Mouse (Mus musculus): ENCODE data around the gene AI182371. TPM values are rescaled to one million over a fixed set of nuclear protein-coding genes. Genes with fewer than 3 reads are reported as not detected.

AI182371 gene
- total RNA-seq, 2 experiments from 2014 or later, result 0.21 TPM; not detected in 1

DNA sequence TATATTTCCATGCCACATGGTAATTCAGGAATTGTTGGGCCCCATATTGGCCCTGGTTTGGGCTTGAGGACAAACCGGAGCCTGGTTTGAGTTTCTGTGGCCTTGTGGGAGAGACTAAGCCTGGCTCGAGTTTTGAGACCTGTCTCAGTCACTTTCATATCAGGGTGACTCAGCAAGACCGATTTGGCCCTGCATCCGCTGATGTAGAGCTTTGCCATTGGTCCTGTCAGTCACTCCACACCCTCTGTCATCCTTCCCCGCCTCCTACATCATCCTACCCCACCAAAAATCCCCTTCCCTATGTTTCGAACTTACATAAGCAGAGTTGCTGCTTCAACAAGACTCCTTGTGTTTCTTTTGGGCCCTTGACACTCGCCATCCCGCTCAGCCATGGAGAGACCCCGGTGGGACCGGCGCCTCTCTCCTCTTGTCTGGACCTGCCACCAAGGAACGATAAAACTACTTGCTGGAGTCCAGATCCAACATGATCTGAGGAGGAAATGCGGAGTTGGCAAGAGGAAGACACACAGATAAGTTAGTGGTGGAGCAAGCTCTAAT lies 34.7 kb downstream of the AI182371 start:
- intact Hi-C loops (cut with DNase I), result no loop called here
- no peak overlapping the region for H3K27ac ChIP-seq
- TF ChIP-seq CTCF (IDR thresholded peaks at IDR 0.05), result no peak
- DNase-seq (ENCODE audit: extremely low spot score in 1 of 2, low spot score in 2 of 2), result no peak
- H3K4me3 ChIP-seq, result no peak overlapping the region

DNA sequence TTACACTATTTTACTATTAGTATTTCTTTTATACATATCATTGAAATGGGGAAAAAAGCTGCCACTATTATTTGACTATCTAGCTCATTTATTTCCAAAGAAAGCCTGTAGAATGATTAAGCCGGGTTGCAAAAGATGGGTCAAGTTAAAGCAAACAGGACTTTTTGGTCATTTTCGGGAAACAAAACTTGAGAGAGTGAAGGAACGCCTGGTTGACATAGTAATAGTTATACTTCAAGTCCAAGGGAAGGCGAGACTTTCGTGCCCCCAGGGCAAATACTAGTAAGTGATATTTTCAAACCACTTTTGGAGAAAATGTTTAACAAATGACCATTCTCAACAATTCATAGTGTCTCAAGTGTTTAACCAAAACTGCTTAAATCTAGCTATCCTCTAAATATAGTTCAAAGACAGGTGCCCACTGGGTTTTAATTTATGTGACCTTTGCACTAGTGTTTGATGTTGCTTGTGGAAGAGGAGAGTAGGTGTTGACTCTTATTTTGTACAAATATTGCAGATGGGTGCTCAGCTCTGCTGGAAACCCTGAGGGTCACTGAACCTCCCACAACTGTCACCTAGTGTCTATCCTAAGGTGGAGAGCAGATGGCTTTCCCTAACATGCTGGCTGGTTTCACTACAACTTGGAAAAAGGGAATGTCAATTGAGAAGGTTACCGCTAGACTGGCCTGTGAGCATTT lies 37.9 kb downstream of the AI182371 start:
- intact Hi-C loops (cut with DNase I), result no loop called here
- Histone ChIP-seq H3K27ac (no peak overlapping the region), H3K4me3 (no peak overlapping the region)
- no peak for TF ChIP-seq CTCF (IDR thresholded peaks at IDR 0.05)
- no peak for DNase-seq (ENCODE audit: extremely low spot score in 1 of 2, low spot score in 2 of 2)

DNA sequence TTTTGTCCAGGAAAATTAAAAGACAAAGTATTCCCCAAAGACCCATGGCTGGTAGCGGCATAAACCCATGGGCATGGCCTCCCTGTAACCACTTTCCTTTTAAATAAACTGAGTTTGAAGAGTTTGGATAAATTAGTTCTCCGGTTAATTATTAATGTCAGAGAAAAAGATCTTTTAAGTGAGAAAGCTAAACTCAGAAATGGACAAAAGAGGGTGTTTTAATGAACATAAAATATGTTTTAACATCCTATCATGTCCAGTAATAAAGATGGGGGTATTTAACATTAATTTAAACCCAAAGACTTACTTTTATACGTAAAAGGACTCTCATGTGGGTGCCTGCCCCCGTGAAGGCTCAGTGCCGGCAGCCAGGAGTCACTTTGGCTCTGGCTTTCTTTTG lies 40.0 kb downstream of the AI182371 start, which contains the start of gene Hc:
TSS of gene Hc (minus strand) at position 101 of the 400 bp plus-strand sequence.
- H3K4me3 ChIP-seq, result no peak within 1 kb of the TSS
- H3K27ac ChIP-seq, result no peak within 1 kb of the TSS
- no peak for TF ChIP-seq CTCF (IDR thresholded peaks at IDR 0.05)
- no peak for DNase-seq (ENCODE audit: extremely low spot score in 1 of 2, low spot score in 2 of 2)
- intact Hi-C loops (cut with DNase I), result no loop called here

- Histone ChIP-seq H3K27ac (no peak overlapping the region), H3K4me3 (no peak overlapping the region)
- intact Hi-C loops (cut with DNase I), result no loop called here
- no peak for DNase-seq (ENCODE audit: extremely low spot score in 1 of 2, low spot score in 2 of 2)
- TF ChIP-seq CTCF (IDR thresholded peaks at IDR 0.05), result no peak
Measured at GRCm38 (mm10) chr2:35060897-35061296, 40.4 kb downstream of the AI182371 start.

- intact Hi-C loops (cut with DNase I), result no loop called here
- Histone ChIP-seq H3K4me3 (no peak overlapping the region), H3K27ac (no peak overlapping the region)
- TF ChIP-seq CTCF (IDR thresholded peaks at IDR 0.05), result no peak
- DNase-seq (ENCODE audit: extremely low spot score in 1 of 2, low spot score in 2 of 2), result no peak
Measured at GRCm38 (mm10) chr2:35060256-35060655, 41.1 kb downstream of the AI182371 start.

GRCm38 (mm10) chr2:35058325-35058724 lies 43.0 kb downstream of the AI182371 start:
- TF ChIP-seq CTCF (IDR thresholded peaks at IDR 0.05), result no peak
- DNase-seq (ENCODE audit: extremely low spot score in 1 of 2, low spot score in 2 of 2), result no peak
- intact Hi-C loops (cut with DNase I), result no loop called here

DNA sequence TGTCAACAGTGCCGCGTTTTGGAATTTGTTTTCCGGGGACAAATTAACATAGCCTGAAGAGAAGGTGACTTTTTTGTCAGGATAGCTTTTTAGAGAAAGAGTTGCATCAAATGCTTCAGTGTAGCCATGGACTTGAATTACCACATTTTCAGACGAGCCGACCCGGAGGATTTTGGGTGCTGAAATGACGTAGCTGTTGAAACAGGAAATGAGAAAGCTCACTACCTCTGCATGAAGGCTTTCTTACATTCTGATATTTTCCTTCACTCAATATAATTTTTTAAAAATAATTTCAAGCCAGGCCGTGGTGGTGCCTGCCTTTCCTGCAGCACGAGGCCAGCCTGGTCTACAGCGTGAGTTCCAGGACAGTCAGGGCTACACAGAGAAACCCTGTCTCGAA lies 44.1 kb downstream of the AI182371 start:
- TF ChIP-seq CTCF (IDR thresholded peaks at IDR 0.05), result no peak
- Histone ChIP-seq H3K4me3 (no peak overlapping the region), H3K27ac (no peak overlapping the region)
- intact Hi-C loops (cut with DNase I), result no loop called here
- no peak for DNase-seq (ENCODE audit: extremely low spot score in 1 of 2, low spot score in 2 of 2)

More at GRCm38 (mm10) chr2:35058325-35058724, 43.0 kb downstream of the AI182371 start:
- Histone ChIP-seq H3K4me3 (no peak overlapping the region), H3K27ac (no peak overlapping the region)

DNA sequence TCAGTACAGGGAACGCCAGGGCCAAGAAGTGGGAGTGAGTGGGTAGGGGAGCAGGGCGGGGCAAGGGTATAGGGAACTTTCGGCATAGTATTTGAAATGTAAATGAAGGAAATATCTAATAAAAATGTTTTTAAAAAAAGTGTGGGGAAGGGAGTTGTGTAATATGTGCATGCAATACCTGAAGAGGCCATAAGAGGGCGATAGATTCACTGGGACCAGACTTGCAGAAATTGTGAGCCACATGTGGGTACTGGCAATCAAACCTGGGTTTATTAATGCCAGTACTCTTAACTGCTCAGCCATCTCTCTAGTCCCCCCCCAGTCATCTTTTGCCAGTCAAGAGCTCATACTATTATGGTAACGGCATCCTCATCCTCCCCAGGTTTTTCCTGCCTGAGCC lies 52.5 kb downstream of the AI182371 start:
- TF ChIP-seq CTCF (IDR thresholded peaks at IDR 0.05), result peak; percentile 59
- DNase-seq (ENCODE audit: extremely low spot score in 1 of 2, low spot score in 2 of 2), result no peak
- no peak overlapping the region for H3K4me3 ChIP-seq
- H3K27ac ChIP-seq, result no peak overlapping the region
- intact Hi-C loops (cut with DNase I), result no loop called here

DNA sequence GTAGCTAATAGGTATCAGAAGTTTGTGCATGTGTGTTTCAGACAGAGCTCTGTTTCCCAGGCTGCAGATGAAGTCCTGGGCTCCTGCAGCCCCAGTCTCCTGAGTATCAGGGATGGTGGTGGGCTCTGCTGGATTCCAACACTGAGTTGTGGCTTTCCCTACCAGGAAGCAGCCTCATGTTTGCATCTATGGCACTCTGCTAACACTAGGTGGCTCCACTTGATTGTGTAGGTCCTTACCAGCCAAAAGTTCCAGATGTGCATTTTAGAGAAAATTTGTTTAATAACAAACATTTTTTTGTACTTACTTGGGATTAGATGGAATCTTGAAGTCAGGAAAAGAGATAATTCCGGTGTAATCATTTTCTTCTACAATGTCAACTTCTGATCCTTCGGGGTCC lies 56.4 kb downstream of the AI182371 start:
- TF ChIP-seq CTCF (IDR thresholded peaks at IDR 0.05), result peak; percentile 72
- peak in 1 of 2 experiments; percentile 17 for DNase-seq (ENCODE audit: extremely low spot score in 1 of 2, low spot score in 2 of 2)
- intact Hi-C loops (cut with DNase I), result loop anchor here (1.0 kb wide), 1 partner anchor 64 kb away; the partner anchor contains the start of gene Cntrl

GRCm38 (mm10) chr2:35038580-35039375 lies 62.6 kb downstream of the AI182371 start:
- Histone ChIP-seq H3K27ac (no peak overlapping the region), H3K4me3 (no peak overlapping the region)
- no peak for TF ChIP-seq CTCF (IDR thresholded peaks at IDR 0.05)
- intact Hi-C loops (cut with DNase I), result no loop called here
- DNase-seq (ENCODE audit: extremely low spot score in 1 of 2, low spot score in 2 of 2), result no peak

More for the DNA sequence above, 56.4 kb downstream of the AI182371 start:
- Histone ChIP-seq H3K27ac (no peak overlapping the region), H3K4me3 (no peak overlapping the region)

Other genes starting within 250 kb of the AI182371 start
- gene Cutal, start 227.1 kb downstream of the AI182371 start, total RNA-seq (2021), result under 1 TPM; 0.23 to 0.93 TPM
- 10 to 100 TPM; 31.9 to 35.7 TPM for gene Psmd5, start 226.6 kb downstream of the AI182371 start, total RNA-seq (2021)
- gene Phf19, start 187.5 kb downstream of the AI182371 start, total RNA-seq (2021), result 1 to 10 TPM in 1 of 2 experiments, under 1 TPM in 1; 0.84 to 1.3 TPM
- 1 to 10 TPM; 1.3 to 1.6 TPM for gene Traf1, start 139.8 kb downstream of the AI182371 start, total RNA-seq (2021)
- under 1 TPM; 0.37 to 0.45 TPM for gene Hc, start 40.1 kb downstream of the AI182371 start, total RNA-seq (2021)
- gene Cntrl, start 7.9 kb upstream of the AI182371 start, total RNA-seq (2021), result 1 to 10 TPM; 9.0 to 9.6 TPM
- 100 to 1,000 TPM; 219 to 229 TPM for gene Rab14, start 99.6 kb upstream of the AI182371 start, total RNA-seq (2021)
- 10 to 100 TPM; 37.6 to 38.2 TPM for gene Gsn, start 154.8 kb upstream of the AI182371 start, total RNA-seq (2021)
- 1 to 10 TPM; 6.3 to 6.7 TPM for gene Stom, start 235.4 kb upstream of the AI182371 start, total RNA-seq (2021)